Mouse (Mus musculus): ENCODE measurements around the gene Fbrsl1. TPM values are rescaled to one million over a fixed set of nuclear protein-coding genes. Genes with fewer than 3 reads are reported as not detected.

Fbrsl1 gene
- 3.8 TPM for polyA plus RNA-seq (2014; fragmentation: Illumina TruSeq; extraction: RNeasy Lipid Tissue Mini Kit (QIAGEN cat#74804); ENCODE audit: low read depth, low replicate concordance)

DNA sequence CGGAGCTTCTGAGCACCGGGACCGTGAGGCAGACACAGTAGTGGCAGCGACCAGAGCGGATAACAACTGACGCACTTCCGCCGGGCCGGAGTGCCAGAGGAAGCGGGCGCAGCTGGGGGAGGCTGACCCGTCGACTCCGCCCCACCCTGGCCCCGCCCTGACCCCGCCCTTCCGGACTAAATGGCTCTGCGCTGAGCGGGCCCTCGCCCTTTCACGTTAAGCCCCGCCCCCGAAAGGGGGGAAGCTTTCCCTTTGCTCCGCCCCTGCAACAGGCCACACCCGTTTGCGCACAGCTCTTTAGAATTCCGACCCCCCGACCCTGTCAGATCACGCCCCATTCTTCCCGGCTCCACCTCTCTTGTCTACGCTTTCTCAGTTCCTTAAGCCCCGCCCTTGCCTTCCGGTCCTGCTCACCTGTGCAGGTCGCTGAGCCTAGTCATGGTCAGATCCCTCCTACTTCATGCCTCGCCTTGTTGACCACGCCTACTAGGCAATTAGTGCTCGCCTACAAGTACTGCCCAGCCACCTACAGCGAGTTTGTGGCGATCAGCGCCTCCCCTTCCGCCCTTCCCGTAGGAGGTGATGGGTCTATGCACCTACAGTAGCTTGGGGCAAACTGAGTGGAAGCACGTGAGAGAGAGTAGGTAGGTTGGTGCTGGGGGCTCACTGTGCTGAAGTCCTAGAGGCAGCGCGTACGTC lies at the start of gene Fbrsl1:
TSS of gene Fbrsl1 (minus strand) at position 68 of the 699 bp plus-strand sequence.

DNA sequence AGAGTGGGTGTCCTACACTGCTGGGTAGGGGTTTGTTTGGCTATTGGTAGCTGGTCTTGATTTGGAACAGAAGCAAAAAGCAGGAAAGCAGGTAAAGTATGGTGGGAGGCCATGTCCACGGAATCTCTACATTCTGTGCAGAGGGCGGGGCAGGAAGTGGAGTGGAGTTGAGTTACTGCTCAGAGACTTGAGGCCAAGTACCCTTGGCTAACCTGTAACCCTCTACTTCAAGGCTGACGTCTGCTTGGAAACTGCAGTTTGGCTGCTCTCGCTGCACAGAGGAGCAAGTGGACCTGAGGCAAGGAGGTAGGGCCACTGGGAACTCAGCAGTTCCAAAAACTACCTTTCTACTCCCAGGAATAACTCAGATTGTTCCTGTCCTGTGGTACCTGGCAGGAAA lies 103.8 kb downstream of the Fbrsl1 start, which contains the start of gene Lrcol1:
TSS of gene Lrcol1 (plus strand) at position 207 of the 400 bp plus-strand sequence.

DNA sequence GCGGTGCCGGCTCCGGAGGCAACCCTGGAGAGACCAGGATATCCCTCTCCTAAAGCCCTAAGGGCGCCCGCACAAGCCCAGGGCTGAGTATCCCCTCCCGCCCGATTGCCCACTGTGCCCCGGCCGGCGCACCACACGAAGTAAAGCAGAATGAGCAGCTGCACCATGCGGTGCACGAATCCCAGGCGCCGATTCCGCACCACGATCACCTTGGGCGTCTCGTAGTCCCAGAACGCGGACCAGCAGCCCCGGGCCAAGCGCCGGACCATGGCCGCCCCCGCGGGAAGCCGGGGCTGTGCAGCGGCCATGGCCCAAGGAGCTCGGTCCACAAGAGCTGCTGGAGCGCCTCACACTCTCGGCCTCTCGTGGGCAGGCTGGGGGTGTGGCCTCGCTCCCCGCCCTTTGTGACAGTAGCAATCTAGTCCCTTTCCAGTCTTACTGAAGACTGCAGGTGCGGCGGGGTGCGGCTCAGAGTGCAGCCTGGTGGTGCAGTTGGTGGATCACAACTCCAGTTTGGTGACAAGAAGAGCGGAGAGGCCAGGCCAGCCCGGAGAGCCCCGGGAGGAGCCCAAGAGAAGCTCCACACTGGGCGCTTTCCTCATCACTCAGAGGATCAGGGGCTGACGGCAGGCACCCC lies 105.5 kb downstream of the Fbrsl1 start, which contains the start of gene P2rx2:
TSS of gene P2rx2 (minus strand) at position 565 of the 637 bp plus-strand sequence.

Other genes starting within 250 kb of the Fbrsl1 start
- gene Ankle2, start 217.5 kb downstream of the Fbrsl1 start, polyA plus RNA-seq (2014; fragmentation: Illumina TruSeq; extraction: RNeasy Lipid Tissue Mini Kit (QIAGEN cat#74804); ENCODE audit: low read depth, low replicate concordance), result 41.3 TPM
- gene Pgam5, start 178.6 kb downstream of the Fbrsl1 start, polyA plus RNA-seq (2014; fragmentation: Illumina TruSeq; extraction: RNeasy Lipid Tissue Mini Kit (QIAGEN cat#74804); ENCODE audit: low read depth, low replicate concordance), result 23.3 TPM
- gene Pxmp2, start 162.3 kb downstream of the Fbrsl1 start, polyA plus RNA-seq (2014; fragmentation: Illumina TruSeq; extraction: RNeasy Lipid Tissue Mini Kit (QIAGEN cat#74804); ENCODE audit: low read depth, low replicate concordance), result 74.9 TPM
- 1.6 TPM for gene Pole, start 162.2 kb downstream of the Fbrsl1 start, polyA plus RNA-seq (2014; fragmentation: Illumina TruSeq; extraction: RNeasy Lipid Tissue Mini Kit (QIAGEN cat#74804); ENCODE audit: low read depth, low replicate concordance)
- gene P2rx2, start 105.3 kb downstream of the Fbrsl1 start, polyA plus RNA-seq (2014; fragmentation: Illumina TruSeq; extraction: RNeasy Lipid Tissue Mini Kit (QIAGEN cat#74804); ENCODE audit: low read depth, low replicate concordance), result not detected
- gene Lrcol1, start 103.8 kb downstream of the Fbrsl1 start, polyA plus RNA-seq (2014; fragmentation: Illumina TruSeq; extraction: RNeasy Lipid Tissue Mini Kit (QIAGEN cat#74804); ENCODE audit: low read depth, low replicate concordance), result not detected
- gene Galnt9, start 95.9 kb upstream of the Fbrsl1 start, polyA plus RNA-seq (2014; fragmentation: Illumina TruSeq; extraction: RNeasy Lipid Tissue Mini Kit (QIAGEN cat#74804); ENCODE audit: low read depth, low replicate concordance), result not detected
- gene Noc4l, start 204.9 kb upstream of the Fbrsl1 start, polyA plus RNA-seq (2014; fragmentation: Illumina TruSeq; extraction: RNeasy Lipid Tissue Mini Kit (QIAGEN cat#74804); ENCODE audit: low read depth, low replicate concordance), result 1.7 TPM
- gene Ddx51, start 204.9 kb upstream of the Fbrsl1 start, polyA plus RNA-seq (2014; fragmentation: Illumina TruSeq; extraction: RNeasy Lipid Tissue Mini Kit (QIAGEN cat#74804); ENCODE audit: low read depth, low replicate concordance), result 3.6 TPM